Mouse (Mus musculus) neutrophil, adult 5-6 weeks (primary cell): ENCODE measurements around the gene Btla. TPM values are rescaled to one million over a fixed set of nuclear protein-coding genes. Genes with fewer than 3 reads are reported as not detected.

Experiments
- ATAC-seq: fragments of 151-379, 151-347 bp; 2 replicates; pipeline ENCODE4 v1.8.0; 2017; ENCODE audit warnings: mild to moderate bottlenecking, moderate TSS enrichment; ENCODE audit not compliant: insufficient number of reproducible peaks, poor library complexity, low FRiP score, severe bottlenecking; ENCODE audit errors: extremely low read depth
- total RNA-seq: library from RNA; stranded (forward); fragments of 200-1000 nt; gene quantifications from 2 replicates; pipeline ENCODE4 v1.2.3, GENCODE M21; 2017

The Btla gene
- total RNA-seq, result 382 and 406 TPM in 2 replicates

- peak; percentile 49 for ATAC-seq
Observed at GRCm38 (mm10) chr16:45223648-45224388, at the start of gene Btla. Gene Btla (plus strand): TSS chr16:45224315.

GRCm38 (mm10) chr16:45178552-45178951 lies 45.6 kb upstream of the Btla start:
- no peak for ATAC-seq

GRCm38 (mm10) chr16:45181824-45182223 lies 42.3 kb upstream of the Btla start:
- ATAC-seq, result no peak

- ATAC-seq, result peak; percentile 68; the same call in 1 of the 2 replicates
Observed at GRCm38 (mm10) chr16:45192613-45193012, 31.5 kb upstream of the Btla start.

GRCm38 (mm10) chr16:45196816-45197215 lies 27.3 kb upstream of the Btla start:
- peak; percentile 81 for ATAC-seq

- ATAC-seq, result no peak
Observed at GRCm38 (mm10) chr16:45201395-45201794, 22.7 kb upstream of the Btla start.

- no peak for ATAC-seq
Observed at GRCm38 (mm10) chr16:45204438-45204837, 19.7 kb upstream of the Btla start.

GRCm38 (mm10) chr16:45204859-45205670 lies 19.1 kb upstream of the Btla start:
- ATAC-seq, result no peak

GRCm38 (mm10) chr16:45222016-45222415 lies 2.1 kb upstream of the Btla start:
- no peak for ATAC-seq

- peak; percentile 33; the same call in 1 of the 2 replicates for ATAC-seq
Observed at GRCm38 (mm10) chr16:45222771-45223170, 1.3 kb upstream of the Btla start.

- peak; percentile 55 for ATAC-seq
Observed at GRCm38 (mm10) chr16:45224431-45225008, 405 bp downstream of the Btla start.

GRCm38 (mm10) chr16:45227002-45227401 lies 2.9 kb downstream of the Btla start:
- peak; percentile 57; the same call in 1 of the 2 replicates for ATAC-seq

- ATAC-seq, result no peak
Observed at GRCm38 (mm10) chr16:45231296-45231695, 7.2 kb downstream of the Btla start.

GRCm38 (mm10) chr16:45233007-45233406 lies 8.9 kb downstream of the Btla start:
- ATAC-seq, result no peak

- ATAC-seq, result no peak
Observed at GRCm38 (mm10) chr16:45242700-45243099, 18.6 kb downstream of the Btla start.

- ATAC-seq, result no peak
Observed at GRCm38 (mm10) chr16:45244930-45245472, 20.9 kb downstream of the Btla start.

GRCm38 (mm10) chr16:45249761-45250160 lies 25.6 kb downstream of the Btla start:
- ATAC-seq, result no peak

- no peak for ATAC-seq
Observed at GRCm38 (mm10) chr16:45250317-45250716, 26.2 kb downstream of the Btla start.

GRCm38 (mm10) chr16:45251773-45252413 lies 27.8 kb downstream of the Btla start:
- ATAC-seq, result peak; percentile 73
